Mouse (Mus musculus) lung, embryonic 15.5 days (tissue): ENCODE measurements around the gene Ankrd12. TPM values are rescaled to one million over a fixed set of nuclear protein-coding genes. Genes with fewer than 3 reads are reported as not detected.

Source experiments
- ATAC-seq: fragments of 200-750 bp; cut with Nextera tagmentation; 2 replicates; pipeline ENCODE4 v1.8.0; 2017; ENCODE audit warnings: moderate number of reproducible peaks, borderline replicate concordance; ENCODE audit not compliant: low FRiP score, low TSS enrichment; ENCODE audit errors: extremely low read depth
- H3K27ac ChIP-seq: fragments of 300-500 bp; sonication (generic); 2 replicates; pipeline ENCODE4 v1.5.1; 2015; ENCODE audit warnings: moderate library complexity, mild to moderate bottlenecking, inconsistent platforms
- H3K27me3 ChIP-seq: fragments of 300-500 bp; sonication (generic); 2 replicates; pipeline ENCODE4 v1.6.1; 2015; ENCODE audit warnings: inconsistent platforms
- H3K36me3 ChIP-seq: fragments of 300-500 bp; sonication (generic); 2 replicates; pipeline ENCODE4 v1.6.1; 2015; ENCODE audit warnings: inconsistent platforms
- H3K4me1 ChIP-seq: fragments of 300-500 bp; sonication (generic); 2 replicates; pipeline ENCODE4 v1.6.1; 2015; ENCODE audit warnings: inconsistent platforms
- H3K4me2 ChIP-seq: fragments of 300-500 bp; sonication (generic); 2 replicates; pipeline ENCODE4 v1.6.1; 2015; ENCODE audit warnings: inconsistent platforms, mild to moderate bottlenecking, moderate library complexity
- H3K4me3 ChIP-seq: fragments of 300-500 bp; sonication (generic); 2 replicates; pipeline ENCODE4 v1.5.1; 2015; ENCODE audit warnings: mild to moderate bottlenecking, inconsistent platforms
- H3K9ac ChIP-seq: fragments of 300-500 bp; sonication (generic); 2 replicates; pipeline ENCODE4 v1.6.1; 2015; ENCODE audit warnings: inconsistent platforms
- H3K9me3 ChIP-seq: fragments of 300-500 bp; sonication (generic); 2 replicates; pipeline ENCODE4 v1.6.1; 2016; ENCODE audit warnings: inconsistent platforms
- WGBS: fragments of 180-500 bp; shearing (Covaris S2); methylation state at CpG from one replicate; pipeline ENCODE4 v1.1.7; 2015; 5-methylcytosine and 5-hydroxymethylcytosine counted together
- polyA plus RNA-seq: library from polyadenylated mRNA; unstranded; fragments of >200 nt; fragmentation: Nextera tagmentation; extraction: Ambion mirVana; gene quantifications from 2 replicates; pipeline ENCODE4 v1.2.1, GENCODE M21; 2015

Ankrd12 gene
- polyA plus RNA-seq, 1 experiment from 2014 or later: 18.5 TPM

- no peak for ATAC-seq
- Histone ChIP-seq H3K9ac (no peak overlapping the region), H3K27me3 (no peaks in the 10 kb centered on the region), H3K9me3 (no peaks in the 10 kb centered on the region), H3K36me3 (no peaks in the 10 kb centered on the region), H3K4me3 (no peak overlapping the region), H3K4me2 (no peak overlapping the region), H3K4me1 (peaks cover 7% of the 10 kb centered on the region), H3K27ac (no peak overlapping the region)
- 57% methylated on average over 3 of the region's 3 CpGs for WGBS
Measured at GRCm38 (mm10) chr17:65959011-65959410, 117.9 kb downstream of the Ankrd12 start.

- Histone ChIP-seq H3K36me3 (no peaks in the 10 kb centered on the region), H3K4me2 (no peak overlapping the region), H3K27ac (no peak overlapping the region), H3K4me1 (peaks cover 7% of the 10 kb centered on the region), H3K9ac (no peak overlapping the region), H3K27me3 (no peaks in the 10 kb centered on the region), H3K4me3 (no peak overlapping the region), H3K9me3 (no peaks in the 10 kb centered on the region)
- WGBS: 68% methylated on average over 1 of the region's 1 CpGs
- ATAC-seq: no peak
Measured at GRCm38 (mm10) chr17:65958366-65958765, 118.5 kb downstream of the Ankrd12 start.

- H3K27ac ChIP-seq: peak overlapping the region; percentile 69
- H3K9ac ChIP-seq: no peak overlapping the region
- no peaks in the 10 kb centered on the region for H3K27me3 ChIP-seq
- H3K4me1 ChIP-seq: peaks cover 7% of the 10 kb centered on the region
- WGBS: 79% methylated on average over 8 of the region's 8 CpGs
- ATAC-seq: peak; percentile 21; the same call in 1 of the 2 replicates
- H3K4me3 ChIP-seq: no peak overlapping the region
- no peak overlapping the region for H3K4me2 ChIP-seq
- H3K36me3 ChIP-seq: no peaks in the 10 kb centered on the region
- H3K9me3 ChIP-seq: no peaks in the 10 kb centered on the region
Measured at GRCm38 (mm10) chr17:65957782-65958325, 119.0 kb downstream of the Ankrd12 start.

- Histone ChIP-seq H3K9ac (no peak overlapping the region), H3K4me1 (peaks cover 7% of the 10 kb centered on the region), H3K4me3 (no peak overlapping the region), H3K4me2 (no peak overlapping the region), H3K27ac (peak overlapping the region; percentile 69), H3K9me3 (no peaks in the 10 kb centered on the region), H3K36me3 (no peaks in the 10 kb centered on the region), H3K27me3 (no peaks in the 10 kb centered on the region)
- ATAC-seq: peak; percentile 82
- 41% methylated on average over 14 of the region's 14 CpGs for WGBS
Measured at GRCm38 (mm10) chr17:65956993-65957781, 119.7 kb downstream of the Ankrd12 start.

- Histone ChIP-seq H3K4me1 (peaks cover 9% of the 10 kb centered on the region), H3K4me3 (no peak overlapping the region), H3K9me3 (no peaks in the 10 kb centered on the region), H3K27me3 (no peaks in the 10 kb centered on the region), H3K9ac (no peak overlapping the region), H3K4me2 (no peak overlapping the region), H3K36me3 (no peaks in the 10 kb centered on the region), H3K27ac (no peak overlapping the region)
- WGBS: 88% methylated on average over 3 of the region's 3 CpGs
- ATAC-seq: no peak
Measured at GRCm38 (mm10) chr17:65956140-65956539, 120.7 kb downstream of the Ankrd12 start.

GRCm38 (mm10) chr17:65953959-65954358 lies 122.9 kb downstream of the Ankrd12 start:
- peaks cover 20% of the 10 kb centered on the region for H3K4me1 ChIP-seq
- H3K36me3 ChIP-seq: no peaks in the 10 kb centered on the region
- no peaks in the 10 kb centered on the region for H3K9me3 ChIP-seq
- ATAC-seq: no peak
- no peak overlapping the region for H3K4me3 ChIP-seq
- H3K27ac ChIP-seq: no peak overlapping the region
- 45% methylated on average over 4 of the region's 4 CpGs for WGBS
- no peak overlapping the region for H3K4me2 ChIP-seq
- no peak overlapping the region for H3K9ac ChIP-seq
- H3K27me3 ChIP-seq: no peaks in the 10 kb centered on the region

- Histone ChIP-seq H3K9me3 (no peaks in the 10 kb centered on the region), H3K9ac (no peak overlapping the region), H3K4me1 (peaks cover 17% of the 10 kb centered on the region), H3K4me2 (no peak overlapping the region), H3K27ac (no peak overlapping the region), H3K27me3 (no peaks in the 10 kb centered on the region), H3K36me3 (0 out of 2 replicates have a peak, but pooled peaks cover 10% of the 10 kb centered on the region), H3K4me3 (no peak overlapping the region)
- ATAC-seq: no peak
- 80% methylated on average over 5 of the region's 5 CpGs for WGBS
Measured at GRCm38 (mm10) chr17:65952083-65952482, 124.8 kb downstream of the Ankrd12 start.

GRCm38 (mm10) chr17:65950622-65951404 lies 126.1 kb downstream of the Ankrd12 start, which contains the start of gene Twsg1:
TSS of gene Twsg1 (minus strand) at chr17:65951226.
- peak within 1 kb of the TSS; percentile 94 for H3K4me3 ChIP-seq
- H3K36me3 ChIP-seq: 0 out of 2 replicates have a peak, but pooled peaks cover 10% of the 10 kb centered on the region
- H3K9ac ChIP-seq: peak within 1 kb of the TSS; percentile 96
- H3K4me2 ChIP-seq: peak within 1 kb of the TSS; percentile 66
- WGBS: under 1% methylated on average over 74 of the region's 87 CpGs
- peak within 1 kb of the TSS; percentile 93 for H3K27ac ChIP-seq
- no peaks in the 10 kb centered on the region for H3K27me3 ChIP-seq
- peaks cover 13% of the 10 kb centered on the region for H3K4me1 ChIP-seq
- no peaks in the 10 kb centered on the region for H3K9me3 ChIP-seq
- peak; percentile 98 for ATAC-seq

GRCm38 (mm10) chr17:65950183-65950582 lies 126.7 kb downstream of the Ankrd12 start:
- Histone ChIP-seq H3K36me3 (peaks cover 13% of the 10 kb centered on the region), H3K27ac (peak overlapping the region; percentile 93), H3K9me3 (no peaks in the 10 kb centered on the region), H3K4me2 (peak overlapping the region; percentile 66), H3K4me1 (peaks cover 13% of the 10 kb centered on the region), H3K9ac (peak overlapping the region; percentile 96), H3K4me3 (peak overlapping the region; percentile 94), H3K27me3 (no peaks in the 10 kb centered on the region)
- 28% methylated on average over 7 of the region's 7 CpGs for WGBS
- ATAC-seq: peak; percentile 3; the same call in 1 of the 2 replicates

GRCm38 (mm10) chr17:65947307-65947706 lies 129.6 kb downstream of the Ankrd12 start:
- Histone ChIP-seq H3K4me1 (peaks cover 18% of the 10 kb centered on the region), H3K4me2 (no peak overlapping the region), H3K36me3 (peaks cover 15% of the 10 kb centered on the region), H3K4me3 (no peak overlapping the region), H3K9ac (no peak overlapping the region), H3K27me3 (no peaks in the 10 kb centered on the region), H3K27ac (no peak overlapping the region), H3K9me3 (no peaks in the 10 kb centered on the region)
- ATAC-seq: no peak
- 81% methylated on average over 8 of the region's 8 CpGs for WGBS

GRCm38 (mm10) chr17:65945420-65945819 lies 131.5 kb downstream of the Ankrd12 start:
- Histone ChIP-seq H3K9ac (no peak overlapping the region), H3K9me3 (no peaks in the 10 kb centered on the region), H3K4me2 (no peak overlapping the region), H3K27ac (no peak overlapping the region), H3K4me1 (peaks cover 26% of the 10 kb centered on the region), H3K36me3 (peaks cover 15% of the 10 kb centered on the region), H3K4me3 (no peak overlapping the region), H3K27me3 (no peaks in the 10 kb centered on the region)
- ATAC-seq: no peak
- 91% methylated on average over 2 of the region's 2 CpGs for WGBS
